Mouse (Mus musculus) ZHBTc4 (cell line): ENCODE data around the gene Vezt.
A peak's percentile ranks its signal among the peaks of the same experiment; 100 is the strongest.

Experiments used
- DNase-seq: peaks from one replicate; pipeline ENCODE4 v3.0.0-alpha.2; 2011; ENCODE audit warnings: low read depth, low spot score

Gene Vezt

GRCm38 (mm10) chr10:94037596-94037995 lies 2.0 kb upstream of the Vezt start:
- no peak for DNase-seq

- DNase-seq, result no peak
Measured at GRCm38 (mm10) chr10:94037196-94037595, 1.6 kb upstream of the Vezt start.

GRCm38 (mm10) chr10:94036375-94036758 lies 750 bp upstream of the Vezt start:
- DNase-seq, result no peak

- peak; percentile 82 for DNase-seq
Measured at GRCm38 (mm10) chr10:94034876-94035657, 550 bp downstream of the Vezt start.

GRCm38 (mm10) chr10:94031164-94031563 lies 4.5 kb downstream of the Vezt start:
- no peak for DNase-seq

- DNase-seq, result no peak
Measured at GRCm38 (mm10) chr10:94028493-94028892, 7.1 kb downstream of the Vezt start.

- DNase-seq, result no peak
Measured at GRCm38 (mm10) chr10:94025079-94025478, 10.5 kb downstream of the Vezt start.

- DNase-seq, result no peak
Measured at GRCm38 (mm10) chr10:94021059-94021458, 14.6 kb downstream of the Vezt start.

- DNase-seq, result peak; percentile 54
Measured at GRCm38 (mm10) chr10:94020587-94020986, 15.0 kb downstream of the Vezt start.

- DNase-seq, result peak; percentile 36
Measured at GRCm38 (mm10) chr10:94017455-94017854, 18.2 kb downstream of the Vezt start.

GRCm38 (mm10) chr10:94014200-94014599 lies 21.4 kb downstream of the Vezt start:
- no peak for DNase-seq

GRCm38 (mm10) chr10:94013196-94013595 lies 22.4 kb downstream of the Vezt start:
- peak; percentile 84 for DNase-seq

- DNase-seq, result no peak
Measured at GRCm38 (mm10) chr10:94011024-94011423, 24.6 kb downstream of the Vezt start.

- DNase-seq, result no peak
Measured at GRCm38 (mm10) chr10:94009991-94010679, 25.5 kb downstream of the Vezt start.

GRCm38 (mm10) chr10:94008356-94008755 lies 27.3 kb downstream of the Vezt start:
- DNase-seq, result no peak

GRCm38 (mm10) chr10:94000223-94000622 lies 35.4 kb downstream of the Vezt start:
- no peak for DNase-seq

- DNase-seq, result no peak
Measured at GRCm38 (mm10) chr10:93999357-93999756, 36.3 kb downstream of the Vezt start.

GRCm38 (mm10) chr10:93995100-93995499 lies 40.5 kb downstream of the Vezt start:
- peak; percentile 57 for DNase-seq

- DNase-seq, result no peak
Measured at GRCm38 (mm10) chr10:93994136-93994535, 41.5 kb downstream of the Vezt start.

- DNase-seq, result no peak
Measured at GRCm38 (mm10) chr10:93985357-93985756, 50.3 kb downstream of the Vezt start.

GRCm38 (mm10) chr10:93969306-93969705 lies 66.3 kb downstream of the Vezt start:
- DNase-seq, result peak; percentile 16

GRCm38 (mm10) chr10:93967486-93967885 lies 68.1 kb downstream of the Vezt start:
- DNase-seq, result no peak

GRCm38 (mm10) chr10:93954023-93954422 lies 81.6 kb downstream of the Vezt start:
- no peak for DNase-seq
